In the genomic region with DNA sequence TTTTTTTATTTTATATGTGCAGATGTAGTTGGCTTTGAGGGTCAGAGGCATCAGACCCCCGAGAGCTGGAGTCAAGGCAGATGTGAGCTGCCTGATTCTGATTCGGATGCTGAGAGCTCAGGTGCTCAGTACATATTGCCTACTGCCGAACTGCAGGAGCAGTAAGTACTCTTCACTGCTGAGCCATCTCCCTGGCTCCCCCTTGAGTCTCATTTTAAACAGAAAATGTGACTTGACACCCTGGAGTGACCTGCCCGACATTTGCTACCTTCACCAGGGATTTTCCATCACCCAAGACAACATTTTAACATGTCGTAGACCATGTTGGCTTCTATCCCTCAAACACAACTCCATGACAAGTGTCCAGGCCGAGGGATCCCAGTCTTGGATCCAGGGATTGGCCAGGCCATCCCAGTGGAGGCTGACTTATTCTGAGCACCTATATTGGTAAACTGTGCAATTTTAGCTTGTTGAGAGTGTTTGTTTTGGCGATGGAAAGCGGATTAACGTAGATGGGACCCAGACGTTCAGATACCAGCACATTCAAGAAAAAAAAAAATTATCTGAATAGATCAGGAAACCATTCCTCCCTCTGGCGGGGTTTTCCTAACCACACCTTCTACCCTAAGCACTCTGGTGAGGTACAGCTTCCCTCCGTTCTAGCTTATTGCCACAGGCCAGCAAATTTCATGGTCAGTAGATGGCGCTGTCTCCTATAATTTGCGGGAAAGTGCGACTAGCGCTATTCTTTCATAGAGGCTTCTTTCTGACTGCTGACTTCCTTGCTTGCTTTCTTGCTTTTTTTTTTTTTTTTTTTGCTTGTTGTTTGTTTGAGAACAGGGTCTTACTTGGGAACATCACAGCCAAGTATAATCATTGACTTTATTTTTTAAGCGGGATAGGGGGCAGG, we compare ENCODE assay signal across 8 mouse cellular contexts. TPM values are rescaled to one million over a fixed set of nuclear protein-coding genes. Genes with fewer than 3 reads are reported as not detected.
A peak's percentile ranks its signal among the peaks of the same experiment; 100 is the strongest.
DNase-seq lines count a peak whose midpoint lies in the region; ATAC-seq and TF ChIP-seq lines count a peak whose summit lies in the region.

No protein-coding gene starts in this region.

- peaks cover 25% of the 10 kb centered on the region for H3K4me1 ChIP-seq in E14TG2a.4 (replicated peaks; ENCODE audit: low read depth, low read length)
- no peaks in the 10 kb centered on the region for H3K4me1 ChIP-seq in bone marrow, adult 2 months (ENCODE audit: control insufficient read depth, insufficient read depth, low read length)
- H3K4me1 ChIP-seq in embryonic facial prominence, embryonic 14.5 days (ENCODE audit: control insufficient read depth, insufficient read depth, low read length), result no peaks in the 10 kb centered on the region
- no peaks in the 10 kb centered on the region for H3K4me1 ChIP-seq in heart, embryonic 10.5 days

- 23% methylated on average over 17 of the region's 17 CpGs for WGBS in bone marrow, adult 2 months
- 20% methylated on average over 17 of the region's 17 CpGs for WGBS in embryonic facial prominence, embryonic 14.5 days
- 15% methylated on average over 17 of the region's 17 CpGs for WGBS in heart, embryonic 10.5 days

- peaks cover 9% of the 10 kb centered on the region for H3K9me3 ChIP-seq in E14TG2a.4 (ENCODE audit: low read length)
- no peaks in the 10 kb centered on the region for H3K9me3 ChIP-seq in embryonic facial prominence, embryonic 14.5 days (ENCODE audit: control insufficient read depth, low read length)
- no peaks in the 10 kb centered on the region for H3K9me3 ChIP-seq in heart, embryonic 10.5 days

- H3K4me3 ChIP-seq in E14TG2a.4 (replicated peaks; ENCODE audit: low read length), result no peak overlapping the region
- no peak overlapping the region for H3K4me3 ChIP-seq in bone marrow, adult 2 months (replicated peaks; ENCODE audit: control insufficient read depth, low read depth, low read length)
- H3K4me3 ChIP-seq in embryonic facial prominence, embryonic 14.5 days (ENCODE audit: low read depth, low read length), result no peak overlapping the region
- no peak overlapping the region for H3K4me3 ChIP-seq in heart, embryonic 10.5 days
- H3K4me3 ChIP-seq in layer of hippocampus, adult 2 months, result no peak overlapping the region

- ATAC-seq in embryonic facial prominence, embryonic 14.5 days (ENCODE audit: low read depth), result peak; percentile 80

- H3K27me3 ChIP-seq in E14TG2a.4 (ENCODE audit: insufficient read depth, low read length), result no peaks in the 10 kb centered on the region; the same call in 1 of the 2 replicates
- H3K27me3 ChIP-seq in embryonic facial prominence, embryonic 14.5 days (replicated peaks; ENCODE audit: control insufficient read depth, insufficient read depth, low read length), result no peaks in the 10 kb centered on the region; the same call in 1 of the 2 replicates
- peaks cover 7% of the 10 kb centered on the region; the same call in 1 of the 2 replicates for H3K27me3 ChIP-seq in heart, embryonic 10.5 days (ENCODE audit: insufficient read depth, poor library complexity, severe bottlenecking)

- H3K9ac ChIP-seq in embryonic facial prominence, embryonic 14.5 days (ENCODE audit: low read depth, low read length), result no peak overlapping the region

- no peak for TF ChIP-seq POLR2A in bone marrow, adult 2 months (IDR thresholded peaks at IDR 0.05; ENCODE audit: borderline replicate concordance, control insufficient read depth, low read depth, low read length)

- no peaks in the 10 kb centered on the region for H3K36me3 ChIP-seq in E14TG2a.4 (ENCODE audit: insufficient read depth, low read length)
- H3K36me3 ChIP-seq in embryonic facial prominence, embryonic 14.5 days (ENCODE audit: control insufficient read depth, insufficient read depth, low read length), result no peaks in the 10 kb centered on the region
- no peaks in the 10 kb centered on the region for H3K36me3 ChIP-seq in heart, embryonic 10.5 days

- TF ChIP-seq CTCF in E14TG2a.4 (conservative IDR thresholded peaks at IDR 0.05; ENCODE audit: low read length), result peak; percentile 86
- peak; percentile 74 for TF ChIP-seq CTCF in bone marrow, adult 2 months (IDR thresholded peaks at IDR 0.05; ENCODE audit: control insufficient read depth, insufficient read depth, low read length)
- TF ChIP-seq CTCF in layer of hippocampus, adult 2 months (conservative IDR thresholded peaks at IDR 0.05), result peak; percentile 90

- DNase-seq in embryonic facial prominence, embryonic 14.5 days (ENCODE audit: low spot score), result peak; percentile 91
- peak; percentile 83 for DNase-seq in heart, embryonic 10.5 days (ENCODE audit: low spot score)
- peak; percentile 83 to 95 for DNase-seq in layer of hippocampus, adult 2 months (ENCODE audit: low spot score in 2 of 2)
- DNase-seq in lung, postnatal 10 days, result peak; percentile 92
- DNase-seq in retina, postnatal 7 days (ENCODE audit: low read depth, low spot score), result peak; percentile 82
- DNase-seq in thymus, postnatal 4 days, result peak; percentile 92

- H3K27ac ChIP-seq in bone marrow, adult 2 months (ENCODE audit: control insufficient read depth, insufficient read depth, low read depth, low read length, poor library complexity), result no peak overlapping the region
- H3K27ac ChIP-seq in embryonic facial prominence, embryonic 14.5 days (replicated peaks; ENCODE audit: low read depth, low read length), result no peak overlapping the region
- H3K27ac ChIP-seq in heart, embryonic 10.5 days, result no peak overlapping the region
- no peak overlapping the region for H3K27ac ChIP-seq in layer of hippocampus, adult 2 months

- no peak overlapping the region for H3K4me2 ChIP-seq in embryonic facial prominence, embryonic 14.5 days (ENCODE audit: low read depth, low read length)

RNA-seq across cellular contexts. Expression of a gene that starts 8.9 kb away (rescaled TPM):
- polyA plus RNA-seq in bone marrow, adult 2 months (2011; ENCODE audit: insufficient read depth, insufficient read length, low replicate concordance, missing spikeins), result 25.0 and 31.1 TPM in 2 replicates
- 116 and 121 TPM in 2 replicates for polyA plus RNA-seq in embryonic facial prominence, embryonic 14.5 days (2014; fragmentation: Nextera tagmentation; extraction: Ambion mirVana)
- 35.0 and 37.3 TPM in 2 replicates for polyA plus RNA-seq in heart, embryonic 10.5 days (2016; fragmentation: Nextera tagmentation; extraction: Ambion mirVana)
- total RNA-seq in layer of hippocampus, adult 2 months (2021), result 10 to 100 TPM; 40.2 to 40.5 TPM

RNA-seq across cellular contexts. Expression of a gene that starts 26.7 kb away (rescaled TPM):
- 5.4 and 6.4 TPM in 2 replicates for polyA plus RNA-seq in bone marrow, adult 2 months (2011; ENCODE audit: insufficient read depth, insufficient read length, low replicate concordance, missing spikeins)
- 0.13 TPM in 1 of 2 replicates, not detected in the other for polyA plus RNA-seq in embryonic facial prominence, embryonic 14.5 days (2014; fragmentation: Nextera tagmentation; extraction: Ambion mirVana)
- 0.36 and 1.7 TPM in 2 replicates for polyA plus RNA-seq in heart, embryonic 10.5 days (2016; fragmentation: Nextera tagmentation; extraction: Ambion mirVana)
- not detected for total RNA-seq in layer of hippocampus, adult 2 months (2021)
